Mouse (Mus musculus) liver, embryonic 12.5 days (tissue): Measurements from ENCODE around the gene Ugt2b34. TPM values are rescaled to one million over a fixed set of nuclear protein-coding genes. Genes with fewer than 3 reads are reported as not detected.
"Not testable (repeated sequence)": the region's sequence is repeated elsewhere in the genome, so short reads cannot be mapped to it uniquely, and the experiment has no call there.

Experiments
- ATAC-seq: fragments of 200-750 bp; cut with Nextera tagmentation; 2 replicates; pipeline ENCODE4 v1.8.0; 2017; ENCODE audit warnings: moderate number of reproducible peaks, mild to moderate bottlenecking, moderate library complexity
- H3K27ac ChIP-seq: fragments of 300-500 bp; sonication (generic); 2 replicates; pipeline ENCODE4 v1.5.1; 2016; ENCODE audit warnings: mild to moderate bottlenecking
- H3K27me3 ChIP-seq: fragments of 300-500 bp; sonication (generic); replicated peaks from 2 replicates; pipeline ENCODE4 v1.6.1; 2016; ENCODE audit warnings: mild to moderate bottlenecking, moderate library complexity
- H3K36me3 ChIP-seq: fragments of 300-500 bp; sonication (generic); 2 replicates; pipeline ENCODE4 v1.6.1; 2016; ENCODE audit warnings: mild to moderate bottlenecking, moderate library complexity
- H3K4me1 ChIP-seq: fragments of 300-500 bp; sonication (generic); 2 replicates; pipeline ENCODE4 v1.6.1; 2016
- H3K4me2 ChIP-seq: fragments of 300-500 bp; sonication (generic); 2 replicates; pipeline ENCODE4 v1.6.1; 2016; ENCODE audit warnings: mild to moderate bottlenecking, moderate library complexity
- H3K4me3 ChIP-seq: fragments of 300-500 bp; sonication (generic); 2 replicates; pipeline ENCODE4 v1.5.1; 2016; ENCODE audit warnings: mild to moderate bottlenecking, moderate library complexity
- H3K9ac ChIP-seq: fragments of 300-500 bp; sonication (generic); 2 replicates; pipeline ENCODE4 v1.6.1; 2016; ENCODE audit warnings: mild to moderate bottlenecking, moderate library complexity
- H3K9me3 ChIP-seq: fragments of 300-500 bp; sonication (generic); replicated peaks from 2 replicates; pipeline ENCODE4 v1.6.1; 2016; ENCODE audit warnings: mild to moderate bottlenecking, moderate library complexity
- WGBS: fragments of 180-500 bp; shearing (Covaris S2); methylation state at CpG from one replicate; pipeline ENCODE4 v1.1.7; 2016; ENCODE audit not compliant: insufficient replicate concordance; 5-methylcytosine and 5-hydroxymethylcytosine counted together
- polyA plus RNA-seq: library from polyadenylated mRNA; unstranded; fragments of >200 nt; fragmentation: Nextera tagmentation; extraction: Ambion mirVana; gene quantifications from 2 replicates; pipeline ENCODE4 v1.2.1, GENCODE M21; 2016

Gene Ugt2b34
- polyA plus RNA-seq, 1 experiment from 2014 or later, result 32.1 TPM

GRCm38 (mm10) chr5:86857682-86858081 lies 49.1 kb downstream of the Ugt2b34 start:
- H3K36me3 ChIP-seq, result no peaks in the 10 kb centered on the region
- no peak overlapping the region for H3K4me3 ChIP-seq
- no peak overlapping the region for H3K4me2 ChIP-seq
- H3K27ac ChIP-seq, result no peak overlapping the region
- WGBS, result 9% methylated on average over 1 of the region's 1 CpGs
- no peak for ATAC-seq
- H3K4me1 ChIP-seq, result no peaks in the 10 kb centered on the region
- H3K9ac ChIP-seq, result no peak overlapping the region
- H3K9me3 ChIP-seq, result no peaks in the 10 kb centered on the region
- H3K27me3 ChIP-seq, result no peaks in the 10 kb centered on the region

- 66% methylated on average over 13 of the region's 13 CpGs for WGBS
- not testable (repeated sequence) for H3K27ac ChIP-seq, H3K9ac ChIP-seq, H3K9me3 ChIP-seq, ATAC-seq, H3K4me1 ChIP-seq, H3K27me3 ChIP-seq, H3K4me3 ChIP-seq, H3K36me3 ChIP-seq, H3K4me2 ChIP-seq
These were observed 50.2 kb downstream of the Ugt2b34 start for GRCm38 (mm10) chr5:86856505-86856904.

GRCm38 (mm10) chr5:86851658-86852057 lies 55.1 kb downstream of the Ugt2b34 start:
- no peaks in the 10 kb centered on the region for H3K36me3 ChIP-seq
- H3K4me2 ChIP-seq, result no peak overlapping the region
- no peak overlapping the region for H3K9ac ChIP-seq
- H3K4me1 ChIP-seq, result no peaks in the 10 kb centered on the region
- no peak overlapping the region for H3K4me3 ChIP-seq
- WGBS, result 36% methylated on average over 5 of the region's 5 CpGs
- H3K27ac ChIP-seq, result no peak overlapping the region
- no peaks in the 10 kb centered on the region for H3K9me3 ChIP-seq
- no peaks in the 10 kb centered on the region for H3K27me3 ChIP-seq
- no peak for ATAC-seq

- Histone ChIP-seq H3K27me3 (no peaks in the 10 kb centered on the region), H3K4me1 (no peaks in the 10 kb centered on the region), H3K36me3 (no peaks in the 10 kb centered on the region), H3K9me3 (no peaks in the 10 kb centered on the region), H3K4me2 (no peak overlapping the region), H3K4me3 (no peak overlapping the region), H3K9ac (no peak overlapping the region), H3K27ac (no peak overlapping the region)
- ATAC-seq, result no peak
These were observed 56.6 kb downstream of the Ugt2b34 start for GRCm38 (mm10) chr5:86850104-86850503.

GRCm38 (mm10) chr5:86841261-86841660 lies 65.5 kb downstream of the Ugt2b34 start:
- H3K27me3 ChIP-seq, ATAC-seq, H3K27ac ChIP-seq, H3K4me3 ChIP-seq, H3K9me3 ChIP-seq, H3K4me1 ChIP-seq, H3K9ac ChIP-seq, H3K4me2 ChIP-seq, H3K36me3 ChIP-seq: not testable (repeated sequence)

GRCm38 (mm10) chr5:86840207-86840606 lies 66.5 kb downstream of the Ugt2b34 start:
- Histone ChIP-seq H3K4me2 (no peak overlapping the region), H3K9me3 (no peaks in the 10 kb centered on the region), H3K4me1 (no peaks in the 10 kb centered on the region), H3K4me3 (no peak overlapping the region), H3K36me3 (peaks cover 20% of the 10 kb centered on the region), H3K9ac (no peak overlapping the region), H3K27me3 (no peaks in the 10 kb centered on the region), H3K27ac (no peak overlapping the region)
- 80% methylated on average over 2 of the region's 2 CpGs for WGBS
- ATAC-seq, result no peak

Other genes starting within 250 kb of the Ugt2b34 start
- not detected in 2 replicates for gene Tmprss11b, start 230.6 kb downstream of the Ugt2b34 start, polyA plus RNA-seq
- not detected in 2 replicates for gene Tmprss11e, start 161.1 kb downstream of the Ugt2b34 start, polyA plus RNA-seq
- 23.2 and 23.9 TPM in 2 replicates for gene Ythdc1, start 102.7 kb downstream of the Ugt2b34 start, polyA plus RNA-seq
- gene Ugt2b1, start 19.6 kb upstream of the Ugt2b34 start, polyA plus RNA-seq, result 0.05 TPM in 1 of 2 replicates, not detected in the other
- gene Ugt2b35, start 93.9 kb upstream of the Ugt2b34 start, polyA plus RNA-seq, result 0.32 and 0.51 TPM in 2 replicates
- 2.9 and 3.0 TPM in 2 replicates for gene Ugt2b36, start 185.6 kb upstream of the Ugt2b34 start, polyA plus RNA-seq
- 3.5 and 3.8 TPM in 2 replicates for gene Ugt2b5, start 233.4 kb upstream of the Ugt2b34 start, polyA plus RNA-seq